Mouse (Mus musculus) E14TG2a.4 (cell line): ENCODE measurements at regions not wholly inside any gene's neighbourhood (a gene's known extent, or its start where the extent isn't known, plus 50 kb on each side); places are given as distances from the start of the nearest gene placed in this dataset.

Experiments used
- CTCF ChIP-seq: conservative IDR thresholded peaks from 2 replicates; pipeline ENCODE4 v1.5.1; 2014; ENCODE audit warnings: low read length
- NANOG ChIP-seq: IDR thresholded peaks from 2 replicates; pipeline ENCODE4 v1.6.1; 2014; ENCODE audit warnings: borderline replicate concordance, low read length, mixed read lengths

DNA sequence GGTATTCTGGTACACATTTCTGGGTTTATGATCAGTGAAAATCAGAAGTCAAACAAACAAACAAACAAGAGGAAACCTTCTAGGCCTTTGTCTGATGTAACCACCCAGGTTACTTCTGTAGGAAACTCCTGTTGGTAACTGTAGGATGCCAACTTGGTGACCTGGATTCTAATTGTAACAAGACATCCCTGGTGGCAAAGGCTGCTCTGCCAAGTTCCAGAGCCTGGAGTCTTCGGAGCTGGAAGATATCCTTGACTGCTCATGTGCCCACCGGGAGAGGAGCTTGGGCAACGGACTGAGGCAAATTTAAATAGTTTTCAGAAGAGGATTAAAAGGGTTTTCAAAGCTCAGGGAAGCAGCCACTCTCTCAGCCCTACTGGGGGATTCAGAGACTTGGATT is 256.0 kb upstream of the Cnr1 start:
- TF ChIP-seq CTCF (no peak), NANOG (no peak)
